In genomic region chr7:126277536-126278295, GRCm38 (mm10) we compare ENCODE assay signal across 10 mouse cellular contexts. TPM values are rescaled to one million over a fixed set of nuclear protein-coding genes. Genes with fewer than 3 reads are reported as not detected.
DNase-seq lines count a peak whose midpoint lies in the region; ATAC-seq and TF ChIP-seq lines count a peak whose summit lies in the region.
"Had no signal": no experiment of that assay in that cellular context is flagged by ENCODE, and none has a peak within 500 bp of the region (broad histone marks: within the 10 kb centered on the region; RNA-seq: fewer than 3 reads in every experiment).

No protein-coding gene starts in this region.

- H3K27ac ChIP-seq in hindbrain, embryonic 16.5 days (ENCODE audit: low read depth, low read length): no peak overlapping the region
- H3K27ac ChIP-seq in limb, embryonic 14.5 days (replicated peaks; ENCODE audit: low read depth, low read length): no peak overlapping the region
- H3K27ac ChIP-seq: liver, embryonic 13.5 days had no signal

- H3K4me3 ChIP-seq in hindbrain, embryonic 16.5 days (ENCODE audit: low read length): peak overlapping the region; percentile 2
- no peak overlapping the region for H3K4me3 ChIP-seq in limb, embryonic 14.5 days (replicated peaks; ENCODE audit: low read length)
- H3K4me3 ChIP-seq: liver, embryonic 13.5 days had no signal

- 37% methylated on average over 22 of the region's 22 CpGs for WGBS in hindbrain, embryonic 16.5 days
- 78% methylated on average over 22 of the region's 22 CpGs for WGBS in limb, embryonic 14.5 days

- DNase-seq in cerebellum, adult 11-12 months: peak; percentile 62
- no peak for DNase-seq in cerebellum, adult 11 months
- peak; percentile 51 for DNase-seq in brain, adult 2 months (ENCODE audit: low read depth, low spot score)
- DNase-seq in limb, embryonic 14.5 days (ENCODE audit: low spot score): no peak
- no peak for DNase-seq in retina, embryonic 14.5 days (ENCODE audit: low spot score)
- no peak for DNase-seq in thymus, adult 18-20 months
- DNase-seq: liver, embryonic 13.5 days had no signal

- TF ChIP-seq POLR2A in limb, embryonic 14.5 days (IDR thresholded peaks at IDR 0.05; ENCODE audit: borderline replicate concordance, extremely low read depth, insufficient read depth, insufficient read length): no peak

- peaks cover 6% of the 10 kb centered on the region for H3K36me3 ChIP-seq in hindbrain, embryonic 16.5 days (ENCODE audit: control insufficient read depth, insufficient read depth, low read length)
- peaks cover 53% of the 10 kb centered on the region for H3K36me3 ChIP-seq in limb, embryonic 14.5 days (ENCODE audit: control insufficient read depth, insufficient read depth, low read length)
- H3K36me3 ChIP-seq: liver, embryonic 13.5 days had no signal

- H3K9me3 ChIP-seq in hindbrain, embryonic 16.5 days (ENCODE audit: control insufficient read depth, low read length): no peaks in the 10 kb centered on the region
- H3K9me3 ChIP-seq in limb, embryonic 14.5 days (ENCODE audit: control insufficient read depth, low read length): no peaks in the 10 kb centered on the region
- H3K9me3 ChIP-seq: liver, embryonic 13.5 days had no signal

- H3K4me1 ChIP-seq in hindbrain, embryonic 16.5 days (ENCODE audit: control insufficient read depth, insufficient read depth, low read depth, low read length): peaks cover 64% of the 10 kb centered on the region
- peaks cover 36% of the 10 kb centered on the region for H3K4me1 ChIP-seq in limb, embryonic 14.5 days (ENCODE audit: control insufficient read depth, insufficient read depth, low read length)

- H3K4me2 ChIP-seq in hindbrain, embryonic 16.5 days (ENCODE audit: low read length): peak overlapping the region; percentile 89
- no peak overlapping the region for H3K4me2 ChIP-seq in limb, embryonic 14.5 days (replicated peaks; ENCODE audit: low read depth, low read length, severe bottlenecking)
- H3K4me2 ChIP-seq: liver, embryonic 13.5 days had no signal

- no peak for ATAC-seq in hindbrain, embryonic 16.5 days
- no peak for ATAC-seq in limb, embryonic 14.5 days (ENCODE audit: low FRiP score, low read depth)
- ATAC-seq in inflammation-experienced regulatory T-cells, adult 6 months: no peak
- ATAC-seq: intestine, postnatal 0 days had no signal

- peak overlapping the region; percentile 100 for H3K9ac ChIP-seq in hindbrain, embryonic 16.5 days (ENCODE audit: low read depth, low read length)
- H3K9ac ChIP-seq in limb, embryonic 14.5 days (ENCODE audit: low read depth, low read length, severe bottlenecking): 0 out of 2 replicates have a peak overlapping the region, but pooled peaks have one; percentile 7
- H3K9ac ChIP-seq: liver, embryonic 13.5 days had no signal

- H3K27me3 ChIP-seq in hindbrain, embryonic 16.5 days (replicated peaks; ENCODE audit: control insufficient read depth, insufficient read depth, low read length): no peaks in the 10 kb centered on the region
- no peaks in the 10 kb centered on the region for H3K27me3 ChIP-seq in limb, embryonic 14.5 days (ENCODE audit: control insufficient read depth, insufficient read depth, low read length)

RNA-seq across cellular contexts. Expression of gene Sbk1, which starts 5.3 kb away (rescaled TPM):
- polyA plus RNA-seq in hindbrain, embryonic 16.5 days (2015; fragmentation: Nextera tagmentation; extraction: Ambion mirVana): 159 and 208 TPM in 2 replicates
- polyA plus RNA-seq in limb, embryonic 14.5 days (2012; rRNA removed): 47.9 and 68.3 TPM in 2 replicates
- 50.9 and 59.6 TPM in 2 replicates for polyA plus RNA-seq in limb, embryonic 14.5 days (2014; fragmentation: Nextera tagmentation; extraction: Ambion mirVana)
- polyA plus RNA-seq in inflammation-experienced regulatory T-cells, adult 6 months (2017; shearing (Covaris generic)): 1 to 10 TPM; 2.1 to 4.2 (median 2.6) TPM

Comparison
In these comparisons a context has a peak if more than half of its experiments do, and no peak if none do; other contexts are left out.
1. DNase-seq: peak in cerebellum, adult 11-12 months (single experiment) and brain, adult 2 months (single experiment); none in cerebellum, adult 11 months (single experiment), limb, embryonic 14.5 days (single experiment), retina, embryonic 14.5 days (single experiment) and thymus, adult 18-20 months (0 of 2).
2. RNA of gene Sbk1, which starts 5.3 kb away (polyA plus RNA-seq): 159 to 208 TPM in hindbrain, embryonic 16.5 days and 47.9 to 68.3 TPM in limb, embryonic 14.5 days; 2.1 to 4.2 TPM in inflammation-experienced regulatory T-cells, adult 6 months; every median in the first group is over 4 times any median in the second.